21 mouse cellular contexts compared by ENCODE assay signal in the genomic region with DNA sequence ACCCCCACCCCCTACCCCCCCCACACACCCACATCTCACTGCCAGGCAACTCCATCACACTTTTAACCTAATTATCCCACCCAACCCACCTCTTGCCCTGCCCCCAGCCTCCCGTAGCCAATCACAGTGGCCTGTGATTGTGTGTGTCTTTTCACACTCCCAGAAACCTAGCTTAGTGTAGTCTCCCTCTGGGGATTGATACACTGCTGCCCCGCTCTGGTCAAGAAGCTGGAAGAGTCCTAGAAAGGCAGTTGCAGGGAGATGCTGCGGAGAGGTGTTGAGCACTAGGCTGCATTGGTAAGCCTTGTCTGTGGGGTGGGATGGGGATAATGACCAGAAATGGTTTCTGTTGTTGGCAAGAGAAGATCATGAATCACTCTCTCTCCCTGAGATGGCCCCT. TPM values are rescaled to one million over a fixed set of nuclear protein-coding genes. Genes with fewer than 3 reads are reported as not detected.
DNase-seq lines count a peak whose midpoint lies in the region; ATAC-seq and TF ChIP-seq lines count a peak whose summit lies in the region.
"Had no signal": no experiment of that assay in that cellular context is flagged by ENCODE, and none has a peak within 500 bp of the region (broad histone marks: within the 10 kb centered on the region; RNA-seq: fewer than 3 reads in every experiment).

No protein-coding gene starts in this region.

- H3K9ac ChIP-seq in forebrain, embryonic 11.5 days (ENCODE audit: low read length): no peak overlapping the region
- H3K9ac ChIP-seq in forebrain, embryonic 16.5 days (replicated peaks; ENCODE audit: low read depth, low read length): no peak overlapping the region
- no peak overlapping the region for H3K9ac ChIP-seq in kidney, embryonic 16.5 days (replicated peaks; ENCODE audit: low read length)
- no peak overlapping the region for H3K9ac ChIP-seq in lung, postnatal 0 days (replicated peaks; ENCODE audit: low read depth)
- H3K9ac ChIP-seq in stomach, postnatal 0 days (ENCODE audit: low read length): no peak overlapping the region
- H3K9ac ChIP-seq: forebrain, embryonic 15.5 days; heart, embryonic 12.5 days; liver, embryonic 14.5 days; midbrain, embryonic 12.5 days; neural tube, embryonic 13.5 days had no signal

- no peaks in the 10 kb centered on the region for H3K9me3 ChIP-seq in forebrain, embryonic 11.5 days (ENCODE audit: control insufficient read depth, low read length)
- H3K9me3 ChIP-seq in forebrain, embryonic 16.5 days (ENCODE audit: control insufficient read depth, low read length): no peaks in the 10 kb centered on the region
- H3K9me3 ChIP-seq in kidney, embryonic 16.5 days (ENCODE audit: low read length): no peaks in the 10 kb centered on the region
- H3K9me3 ChIP-seq in lung, postnatal 0 days (ENCODE audit: low read length): no peaks in the 10 kb centered on the region
- H3K9me3 ChIP-seq in stomach, postnatal 0 days (ENCODE audit: control insufficient read depth, low read length): no peaks in the 10 kb centered on the region
- H3K9me3 ChIP-seq: forebrain, embryonic 15.5 days; heart, embryonic 12.5 days; midbrain, embryonic 12.5 days; neural tube, embryonic 13.5 days had no signal

- no peak for DNase-seq in forebrain, embryonic 11.5 days (ENCODE audit: low spot score)
- DNase-seq in kidney, adult 2 months: no peak
- DNase-seq in lung, postnatal 0 days (ENCODE audit: low spot score): peak; percentile 27
- DNase-seq in lung, postnatal 25 days (ENCODE audit: low spot score): no peak
- DNase-seq in stomach, postnatal 0 days (ENCODE audit: low spot score): no peak
- DNase-seq: cerebellum, adult 9-10 months; heart, postnatal 4 days; kidney, adult 9 months; kidney, postnatal 4 days; thymus, postnatal 25 days had no signal

- H3K4me1 ChIP-seq in forebrain, embryonic 11.5 days (replicated peaks; ENCODE audit: control insufficient read depth, insufficient read depth, low read length): no peaks in the 10 kb centered on the region
- H3K4me1 ChIP-seq in forebrain, embryonic 16.5 days (replicated peaks; ENCODE audit: control insufficient read depth, insufficient read depth, low read length): no peaks in the 10 kb centered on the region
- H3K4me1 ChIP-seq in kidney, adult 2 months (ENCODE audit: control insufficient read depth, insufficient read depth, low read length): 0 out of 2 replicates have a peak, but pooled peaks cover 3% of the 10 kb centered on the region
- no peaks in the 10 kb centered on the region for H3K4me1 ChIP-seq in kidney, embryonic 16.5 days (ENCODE audit: insufficient read depth, low read length)
- H3K4me1 ChIP-seq in lung, postnatal 0 days (ENCODE audit: insufficient read depth, low read depth, low read length): no peaks in the 10 kb centered on the region
- no peaks in the 10 kb centered on the region for H3K4me1 ChIP-seq in stomach, postnatal 0 days (replicated peaks; ENCODE audit: control insufficient read depth, insufficient read depth)
- H3K4me1 ChIP-seq: forebrain, embryonic 15.5 days; heart, embryonic 12.5 days; midbrain, embryonic 12.5 days; neural tube, embryonic 13.5 days had no signal

- TF ChIP-seq EP300 in lung, postnatal 0 days (IDR thresholded peaks at IDR 0.05): no peak
- no peak for TF ChIP-seq EP300 in stomach, postnatal 0 days (optimal IDR thresholded peaks at IDR 0.05)

- no peak overlapping the region for H3K27ac ChIP-seq in forebrain, embryonic 11.5 days (ENCODE audit: low read depth, low read length)
- H3K27ac ChIP-seq in forebrain, embryonic 16.5 days (ENCODE audit: low read length): no peak overlapping the region
- H3K27ac ChIP-seq in kidney, adult 2 months (ENCODE audit: insufficient read depth, low read depth, low read length): no peak overlapping the region
- no peak overlapping the region for H3K27ac ChIP-seq in kidney, embryonic 16.5 days (ENCODE audit: low read length)
- H3K27ac ChIP-seq in lung, postnatal 0 days (ENCODE audit: low read length): no peak overlapping the region
- H3K27ac ChIP-seq in stomach, postnatal 0 days (replicated peaks): no peak overlapping the region
- H3K27ac ChIP-seq: forebrain, embryonic 15.5 days; liver, embryonic 14.5 days; midbrain, embryonic 12.5 days; neural tube, embryonic 13.5 days had no signal

- 49% methylated on average over 3 of the region's 3 CpGs for WGBS in forebrain, embryonic 11.5 days
- 40% methylated on average over 3 of the region's 3 CpGs for WGBS in forebrain, embryonic 16.5 days
- 53% methylated on average over 3 of the region's 3 CpGs for WGBS in kidney, adult 2 months
- 29% methylated on average over 3 of the region's 3 CpGs for WGBS in kidney, embryonic 16.5 days
- 37% methylated on average over 3 of the region's 3 CpGs for WGBS in lung, postnatal 0 days
- 43% methylated on average over 3 of the region's 3 CpGs for WGBS in stomach, postnatal 0 days

- no peaks in the 10 kb centered on the region for H3K36me3 ChIP-seq in forebrain, embryonic 11.5 days (ENCODE audit: control insufficient read depth, insufficient read depth, low read length)
- no peaks in the 10 kb centered on the region for H3K36me3 ChIP-seq in forebrain, embryonic 16.5 days (ENCODE audit: control insufficient read depth, insufficient read depth)
- H3K36me3 ChIP-seq in kidney, adult 2 months (ENCODE audit: control insufficient read depth, insufficient read depth, low read length): no peaks in the 10 kb centered on the region
- no peaks in the 10 kb centered on the region for H3K36me3 ChIP-seq in kidney, embryonic 16.5 days (ENCODE audit: insufficient read depth, low read length)
- H3K36me3 ChIP-seq in lung, postnatal 0 days (ENCODE audit: insufficient read depth, low read length): no peaks in the 10 kb centered on the region
- H3K36me3 ChIP-seq in stomach, postnatal 0 days (ENCODE audit: control insufficient read depth, insufficient read depth, low read length): no peaks in the 10 kb centered on the region
- H3K36me3 ChIP-seq: forebrain, embryonic 15.5 days; heart, embryonic 12.5 days; midbrain, embryonic 12.5 days; neural tube, embryonic 13.5 days had no signal

- no peak for TF ChIP-seq POLR2A in kidney, adult 2 months (IDR thresholded peaks at IDR 0.05; ENCODE audit: low read depth, low read length)

- no peak overlapping the region for H3K4me2 ChIP-seq in forebrain, embryonic 11.5 days (ENCODE audit: low read depth, low read length, severe bottlenecking)
- no peak overlapping the region for H3K4me2 ChIP-seq in forebrain, embryonic 16.5 days (ENCODE audit: low read length)
- no peak overlapping the region for H3K4me2 ChIP-seq in kidney, embryonic 16.5 days (replicated peaks; ENCODE audit: low read depth, low read length)
- H3K4me2 ChIP-seq in lung, postnatal 0 days (replicated peaks; ENCODE audit: low read depth, low read length): no peak overlapping the region
- H3K4me2 ChIP-seq in stomach, postnatal 0 days (replicated peaks; ENCODE audit: low read depth): no peak overlapping the region
- H3K4me2 ChIP-seq: forebrain, embryonic 15.5 days; heart, embryonic 12.5 days; midbrain, embryonic 12.5 days; neural tube, embryonic 13.5 days had no signal

- ATAC-seq in forebrain, embryonic 11.5 days (replicated peaks; ENCODE audit: low FRiP score): 0 out of 2 replicates have a peak, but pooled peaks have one; percentile 24
- no peak for ATAC-seq in forebrain, embryonic 16.5 days
- no peak for ATAC-seq in kidney, embryonic 16.5 days (ENCODE audit: low FRiP score, low TSS enrichment)
- peak; percentile 44; the same call in 1 of the 2 replicates for ATAC-seq in lung, postnatal 0 days
- no peak for ATAC-seq in stomach, postnatal 0 days (ENCODE audit: low FRiP score, low TSS enrichment)
- ATAC-seq: CD4-positive, CD25-positive, alpha-beta regulatory T cell, adult 4 months; forebrain, embryonic 15.5 days; hindbrain, embryonic 16.5 days had no signal

- no peaks in the 10 kb centered on the region for H3K27me3 ChIP-seq in forebrain, embryonic 11.5 days (ENCODE audit: control insufficient read depth, insufficient read depth, low read length)
- H3K27me3 ChIP-seq in forebrain, embryonic 16.5 days (replicated peaks; ENCODE audit: control insufficient read depth, insufficient read depth, low read length): no peaks in the 10 kb centered on the region
- no peaks in the 10 kb centered on the region for H3K27me3 ChIP-seq in kidney, adult 2 months (replicated peaks; ENCODE audit: control insufficient read depth, insufficient read depth, low read length)
- H3K27me3 ChIP-seq in kidney, embryonic 16.5 days (ENCODE audit: insufficient read depth, low read length): no peaks in the 10 kb centered on the region
- H3K27me3 ChIP-seq in lung, postnatal 0 days (replicated peaks; ENCODE audit: insufficient read depth, low read length): no peaks in the 10 kb centered on the region
- no peaks in the 10 kb centered on the region for H3K27me3 ChIP-seq in stomach, postnatal 0 days (ENCODE audit: control insufficient read depth, insufficient read depth, low read length)
- H3K27me3 ChIP-seq: forebrain, embryonic 15.5 days; midbrain, embryonic 12.5 days; neural tube, embryonic 13.5 days had no signal

- no peak overlapping the region for H3K4me3 ChIP-seq in forebrain, embryonic 11.5 days (ENCODE audit: low read depth, low read length)
- H3K4me3 ChIP-seq in forebrain, embryonic 16.5 days (replicated peaks; ENCODE audit: low read length): no peak overlapping the region
- no peak overlapping the region for H3K4me3 ChIP-seq in kidney, adult 2 months (ENCODE audit: insufficient read depth, low read depth, low read length)
- no peak overlapping the region for H3K4me3 ChIP-seq in kidney, embryonic 16.5 days (ENCODE audit: low read length)
- H3K4me3 ChIP-seq in lung, postnatal 0 days (ENCODE audit: low read depth, low read length): no peak overlapping the region
- no peak overlapping the region for H3K4me3 ChIP-seq in stomach, postnatal 0 days (ENCODE audit: low read depth, low read length)
- H3K4me3 ChIP-seq: forebrain, embryonic 15.5 days; heart, embryonic 12.5 days; midbrain, embryonic 12.5 days; neural tube, embryonic 13.5 days had no signal

- TF ChIP-seq CTCF in kidney, adult 2 months (conservative IDR thresholded peaks at IDR 0.05; ENCODE audit: insufficient read depth, insufficient read length, low read depth, low read length): 0 out of 2 replicates have a peak, but pooled peaks have one; percentile 16
- TF ChIP-seq CTCF in lung, postnatal 0 days (IDR thresholded peaks at IDR 0.05): peak; percentile 58
- peak; percentile 61 for TF ChIP-seq CTCF in stomach, postnatal 0 days (IDR thresholded peaks at IDR 0.05; ENCODE audit: low read depth)

RNA-seq across cellular contexts. Expression of gene Slc51b, which starts 5.0 kb away (rescaled TPM):
- not detected in 2 replicates for polyA plus RNA-seq in forebrain, embryonic 11.5 days (2014; fragmentation: Nextera tagmentation; extraction: Ambion mirVana)
- not detected in 2 replicates for polyA plus RNA-seq in forebrain, embryonic 16.5 days (2015; fragmentation: Nextera tagmentation; extraction: Ambion mirVana)
- polyA plus RNA-seq in kidney, adult 2 months (2012; rRNA removed): 13.0 and 15.0 TPM in 2 replicates
- polyA plus RNA-seq in kidney, embryonic 16.5 days (2015; fragmentation: Nextera tagmentation; extraction: Ambion mirVana): 6.4 and 8.1 TPM in 2 replicates
- polyA plus RNA-seq in lung, postnatal 0 days (2015; fragmentation: Nextera tagmentation; extraction: Ambion mirVana): not detected in 2 replicates
- polyA plus RNA-seq in stomach, postnatal 0 days (2015; fragmentation: Nextera tagmentation; extraction: Ambion mirVana): not detected in 2 replicates
- polyA plus RNA-seq: CD4-positive, CD25-positive, alpha-beta regulatory T cell, adult 4 months; embryonic facial prominence, embryonic 11.5 days; forebrain, embryonic 15.5 days; heart, embryonic 12.5 days; hindbrain, embryonic 16.5 days; limb, embryonic 14.5 days; midbrain, embryonic 12.5 days; neural tube, embryonic 13.5 days had no signal

RNA-seq across cellular contexts. Expression of gene Mtfmt, which starts 17.8 kb away (rescaled TPM):
- 19.6 and 20.4 TPM in 2 replicates for polyA plus RNA-seq in forebrain, embryonic 11.5 days (2014; fragmentation: Nextera tagmentation; extraction: Ambion mirVana)
- polyA plus RNA-seq in forebrain, embryonic 16.5 days (2015; fragmentation: Nextera tagmentation; extraction: Ambion mirVana): 22.7 and 23.5 TPM in 2 replicates
- polyA plus RNA-seq in kidney, adult 2 months (2012; rRNA removed): 11.3 and 11.5 TPM in 2 replicates
- polyA plus RNA-seq in kidney, embryonic 16.5 days (2015; fragmentation: Nextera tagmentation; extraction: Ambion mirVana): 23.0 and 25.1 TPM in 2 replicates
- 10.2 and 11.5 TPM in 2 replicates for polyA plus RNA-seq in lung, postnatal 0 days (2015; fragmentation: Nextera tagmentation; extraction: Ambion mirVana)
- 11.5 and 12.4 TPM in 2 replicates for polyA plus RNA-seq in stomach, postnatal 0 days (2015; fragmentation: Nextera tagmentation; extraction: Ambion mirVana)

RNA-seq across cellular contexts. Expression of gene Rasl12, which starts 19.4 kb away (rescaled TPM):
- 6.7 and 7.2 TPM in 2 replicates for polyA plus RNA-seq in forebrain, embryonic 11.5 days (2014; fragmentation: Nextera tagmentation; extraction: Ambion mirVana)
- polyA plus RNA-seq in forebrain, embryonic 16.5 days (2015; fragmentation: Nextera tagmentation; extraction: Ambion mirVana): 6.7 and 6.8 TPM in 2 replicates
- polyA plus RNA-seq in kidney, adult 2 months (2012; rRNA removed): 9.5 and 11.3 TPM in 2 replicates
- polyA plus RNA-seq in kidney, embryonic 16.5 days (2015; fragmentation: Nextera tagmentation; extraction: Ambion mirVana): 15.0 and 18.0 TPM in 2 replicates
- polyA plus RNA-seq in lung, postnatal 0 days (2015; fragmentation: Nextera tagmentation; extraction: Ambion mirVana): 73.2 and 84.4 TPM in 2 replicates
- polyA plus RNA-seq in stomach, postnatal 0 days (2015; fragmentation: Nextera tagmentation; extraction: Ambion mirVana): 3.7 and 3.9 TPM in 2 replicates
- polyA plus RNA-seq: CD4-positive, CD25-positive, alpha-beta regulatory T cell, adult 4 months had no signal

RNA-seq across cellular contexts. Expression of gene Kbtbd13, which starts 26.3 kb away (rescaled TPM):
- polyA plus RNA-seq in forebrain, embryonic 11.5 days (2014; fragmentation: Nextera tagmentation; extraction: Ambion mirVana): 0.29 and 0.48 TPM in 2 replicates
- polyA plus RNA-seq in forebrain, embryonic 16.5 days (2015; fragmentation: Nextera tagmentation; extraction: Ambion mirVana): 0.81 and 1.2 TPM in 2 replicates
- 0.68 and 0.75 TPM in 2 replicates for polyA plus RNA-seq in kidney, adult 2 months (2012; rRNA removed)
- polyA plus RNA-seq in kidney, embryonic 16.5 days (2015; fragmentation: Nextera tagmentation; extraction: Ambion mirVana): 2.2 and 2.6 TPM in 2 replicates
- 2.4 and 2.9 TPM in 2 replicates for polyA plus RNA-seq in lung, postnatal 0 days (2015; fragmentation: Nextera tagmentation; extraction: Ambion mirVana)
- polyA plus RNA-seq in stomach, postnatal 0 days (2015; fragmentation: Nextera tagmentation; extraction: Ambion mirVana): 0.38 and 0.49 TPM in 2 replicates
- polyA plus RNA-seq: CD4-positive, CD25-positive, alpha-beta regulatory T cell, adult 4 months had no signal

RNA-seq across cellular contexts. Expression of gene Spg21, which starts 43.0 kb away (rescaled TPM):
- polyA plus RNA-seq in forebrain, embryonic 11.5 days (2014; fragmentation: Nextera tagmentation; extraction: Ambion mirVana): 95.5 and 110 TPM in 2 replicates
- polyA plus RNA-seq in forebrain, embryonic 16.5 days (2015; fragmentation: Nextera tagmentation; extraction: Ambion mirVana): 138 and 159 TPM in 2 replicates
- polyA plus RNA-seq in kidney, adult 2 months (2012; rRNA removed): 32.3 and 34.3 TPM in 2 replicates
- 112 and 121 TPM in 2 replicates for polyA plus RNA-seq in kidney, embryonic 16.5 days (2015; fragmentation: Nextera tagmentation; extraction: Ambion mirVana)
- 94.0 and 94.2 TPM in 2 replicates for polyA plus RNA-seq in lung, postnatal 0 days (2015; fragmentation: Nextera tagmentation; extraction: Ambion mirVana)
- polyA plus RNA-seq in stomach, postnatal 0 days (2015; fragmentation: Nextera tagmentation; extraction: Ambion mirVana): 62.3 and 67.7 TPM in 2 replicates

Comparison
In these comparisons a context has a peak if more than half of its experiments do, and no peak if none do; other contexts are left out.
1. ATAC-seq: peak in forebrain, embryonic 11.5 days (single experiment) and lung, postnatal 0 days (single experiment); none in forebrain, embryonic 16.5 days (single experiment), kidney, embryonic 16.5 days (single experiment) and stomach, postnatal 0 days (single experiment).
2. Peak in every context shown above with its lines, with median percentiles within 50 percentile points of each other: CTCF ChIP-seq.